19 mouse cellular contexts compared by ENCODE assay signal in genomic region chr7:102370526-102370925, GRCm38 (mm10).
DNase-seq lines count a peak whose midpoint lies in the region; ATAC-seq and TF ChIP-seq lines count a peak whose summit lies in the region.
"Had no signal": no experiment of that assay in that cellular context is flagged by ENCODE, and none has a peak within 500 bp of the region (broad histone marks: within the 10 kb centered on the region; RNA-seq: fewer than 3 reads in every experiment).

No protein-coding gene starts in this region.

- H3K27ac ChIP-seq in forebrain, embryonic 14.5 days (ENCODE audit: low read depth, low read length) = peak overlapping the region; percentile 23; the same call in 1 of the 2 replicates
- H3K27ac ChIP-seq in forebrain, postnatal 0 days (ENCODE audit: low read depth, low read length) = no peak overlapping the region
- H3K27ac ChIP-seq in lung, postnatal 0 days (ENCODE audit: low read length) = no peak overlapping the region
- H3K27ac ChIP-seq: embryonic facial prominence, embryonic 15.5 days; forebrain, embryonic 12.5 days; heart, embryonic 13.5 days; hindbrain, embryonic 15.5 days; kidney, embryonic 15.5 days had no signal

- no peak for ATAC-seq in forebrain, embryonic 14.5 days
- no peak for ATAC-seq in forebrain, postnatal 0 days
- no peak for ATAC-seq in lung, postnatal 0 days
- no peak for ATAC-seq in granulocyte monocyte progenitor cell, adult 5-6 weeks (replicated peaks; ENCODE audit: poor library complexity, severe bottlenecking)
- ATAC-seq: intestine, embryonic 16.5 days had no signal

- H3K4me2 ChIP-seq in forebrain, embryonic 14.5 days (ENCODE audit: low read length) = no peak overlapping the region
- H3K4me2 ChIP-seq in forebrain, postnatal 0 days (ENCODE audit: low read depth) = no peak overlapping the region
- no peak overlapping the region for H3K4me2 ChIP-seq in lung, postnatal 0 days (replicated peaks; ENCODE audit: low read depth, low read length)
- H3K4me2 ChIP-seq: embryonic facial prominence, embryonic 15.5 days; forebrain, embryonic 12.5 days; heart, embryonic 13.5 days; hindbrain, embryonic 15.5 days; kidney, embryonic 15.5 days had no signal

- H3K4me3 ChIP-seq in forebrain, embryonic 14.5 days (ENCODE audit: low read depth, low read length) = no peak overlapping the region
- no peak overlapping the region for H3K4me3 ChIP-seq in forebrain, postnatal 0 days (ENCODE audit: low read depth, low read length)
- no peak overlapping the region for H3K4me3 ChIP-seq in lung, postnatal 0 days (ENCODE audit: low read depth, low read length)
- H3K4me3 ChIP-seq: embryonic facial prominence, embryonic 15.5 days; erythroblast, embryonic 14.5 days; forebrain, embryonic 12.5 days; heart, embryonic 13.5 days; hindbrain, embryonic 15.5 days; kidney, embryonic 15.5 days had no signal

- no peaks in the 10 kb centered on the region for H3K4me1 ChIP-seq in forebrain, embryonic 14.5 days (ENCODE audit: control insufficient read depth, insufficient read depth, low read length)
- no peaks in the 10 kb centered on the region for H3K4me1 ChIP-seq in forebrain, postnatal 0 days (ENCODE audit: insufficient read depth)
- H3K4me1 ChIP-seq in lung, postnatal 0 days (ENCODE audit: insufficient read depth, low read depth, low read length) = no peaks in the 10 kb centered on the region
- H3K4me1 ChIP-seq: embryonic facial prominence, embryonic 15.5 days; forebrain, embryonic 12.5 days; hindbrain, embryonic 15.5 days; kidney, embryonic 15.5 days had no signal

- 94% methylated on average over 5 of the region's 5 CpGs for WGBS in forebrain, embryonic 14.5 days
- 86% methylated on average over 5 of the region's 5 CpGs for WGBS in forebrain, postnatal 0 days
- WGBS in lung, postnatal 0 days = 78% methylated on average over 5 of the region's 5 CpGs

- H3K36me3 ChIP-seq in forebrain, embryonic 14.5 days (ENCODE audit: control insufficient read depth, insufficient read depth, low read length) = no peaks in the 10 kb centered on the region
- H3K36me3 ChIP-seq in forebrain, postnatal 0 days (ENCODE audit: insufficient read depth) = no peaks in the 10 kb centered on the region
- no peaks in the 10 kb centered on the region for H3K36me3 ChIP-seq in lung, postnatal 0 days (ENCODE audit: insufficient read depth, low read length)
- H3K36me3 ChIP-seq: embryonic facial prominence, embryonic 15.5 days; forebrain, embryonic 12.5 days; heart, embryonic 13.5 days; hindbrain, embryonic 15.5 days; kidney, embryonic 15.5 days had no signal

- TF ChIP-seq CTCF in forebrain, postnatal 0 days (IDR thresholded peaks at IDR 0.05; ENCODE audit: low read depth) = no peak
- TF ChIP-seq CTCF in lung, postnatal 0 days (IDR thresholded peaks at IDR 0.05) = no peak

- H3K9ac ChIP-seq in forebrain, embryonic 14.5 days (ENCODE audit: low read length) = no peak overlapping the region
- H3K9ac ChIP-seq in forebrain, postnatal 0 days = no peak overlapping the region
- H3K9ac ChIP-seq in lung, postnatal 0 days (replicated peaks; ENCODE audit: low read depth) = no peak overlapping the region
- H3K9ac ChIP-seq: embryonic facial prominence, embryonic 15.5 days; forebrain, embryonic 12.5 days; heart, embryonic 13.5 days; hindbrain, embryonic 15.5 days; kidney, embryonic 15.5 days had no signal

- H3K27me3 ChIP-seq in forebrain, embryonic 14.5 days (replicated peaks; ENCODE audit: control insufficient read depth, insufficient read depth, low read length) = no peaks in the 10 kb centered on the region
- no peaks in the 10 kb centered on the region for H3K27me3 ChIP-seq in forebrain, postnatal 0 days (ENCODE audit: insufficient read depth, low read length)
- H3K27me3 ChIP-seq in lung, postnatal 0 days (replicated peaks; ENCODE audit: insufficient read depth, low read length) = no peaks in the 10 kb centered on the region
- H3K27me3 ChIP-seq: embryonic facial prominence, embryonic 15.5 days; forebrain, embryonic 12.5 days; heart, embryonic 13.5 days; hindbrain, embryonic 15.5 days; kidney, embryonic 15.5 days had no signal

- TF ChIP-seq EP300 in lung, postnatal 0 days (IDR thresholded peaks at IDR 0.05) = no peak

- H3K9me3 ChIP-seq in forebrain, embryonic 14.5 days (replicated peaks; ENCODE audit: control insufficient read depth, low read length) = no peaks in the 10 kb centered on the region
- no peaks in the 10 kb centered on the region for H3K9me3 ChIP-seq in forebrain, postnatal 0 days (ENCODE audit: low read length)
- no peaks in the 10 kb centered on the region for H3K9me3 ChIP-seq in lung, postnatal 0 days (ENCODE audit: low read length)
- H3K9me3 ChIP-seq: embryonic facial prominence, embryonic 15.5 days; forebrain, embryonic 12.5 days; heart, embryonic 13.5 days; hindbrain, embryonic 15.5 days; kidney, embryonic 15.5 days had no signal

- peak; percentile 27 for DNase-seq in cerebellum, adult 11-12 months
- DNase-seq in cerebellum, adult 11 months = no peak
- no peak for DNase-seq in forebrain, embryonic 14.5 days (ENCODE audit: low spot score)
- no peak for DNase-seq in forebrain, postnatal 0 days
- DNase-seq in adrenal gland, adult 2 months = peak; percentile 70
- peak; percentile 67 for DNase-seq in adrenal gland, postnatal 14 days
- no peak for DNase-seq in lung, postnatal 0 days (ENCODE audit: low spot score)
- DNase-seq: embryo, embryonic 11 days; gastrocnemius, postnatal 10 days; heart, postnatal 36 days; kidney, adult 2 months had no signal

Comparison
In these comparisons a context has a peak if more than half of its experiments do, and no peak if none do; other contexts are left out.
1. DNase-seq: peak in cerebellum, adult 11-12 months (single experiment), adrenal gland, adult 2 months (single experiment) and adrenal gland, postnatal 14 days (single experiment); none in cerebellum, adult 11 months (single experiment), forebrain, embryonic 14.5 days (single experiment), forebrain, postnatal 0 days (single experiment) and lung, postnatal 0 days (single experiment).